Mouse (Mus musculus) frontal cortex, postnatal 10 days (tissue): ENCODE data around the gene Ak2.

Source experiments
- DNase-seq, 2 experiments: peaks; one replicate each; pipeline ENCODE4 v3.0.0; 2022; ENCODE audit warnings: low spot score in 2 of 2, mixed read lengths in 1 of 2

Gene Ak2

DNA sequence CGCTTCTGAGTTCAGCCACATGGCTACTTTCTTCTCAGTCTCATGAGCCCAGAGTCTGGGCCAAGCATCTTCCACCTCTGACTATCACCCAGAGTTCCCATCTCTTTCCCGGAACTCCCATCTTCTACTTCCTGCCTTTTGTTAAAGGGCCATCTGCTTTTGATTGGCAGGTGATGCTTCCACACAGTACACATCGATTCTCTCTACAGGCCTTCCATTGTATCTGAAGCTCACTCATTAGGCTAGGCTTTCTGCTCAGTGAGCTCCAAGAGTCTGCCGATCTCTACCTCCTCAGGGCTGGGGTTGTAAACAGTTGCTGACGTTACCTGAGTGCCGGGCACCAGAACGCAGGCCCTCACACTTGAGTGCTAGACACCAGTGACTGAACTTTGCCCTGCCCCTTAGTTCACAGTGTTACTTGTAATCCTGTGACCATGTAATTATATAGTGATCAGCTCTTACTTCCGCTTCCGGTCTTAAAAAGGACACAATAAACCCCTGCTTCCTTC is at the start of gene Ak2:
Gene Ak2 (plus strand): TSS at position 459 of the 509 bp plus-strand sequence.
- DNase-seq, result no peak

DNA sequence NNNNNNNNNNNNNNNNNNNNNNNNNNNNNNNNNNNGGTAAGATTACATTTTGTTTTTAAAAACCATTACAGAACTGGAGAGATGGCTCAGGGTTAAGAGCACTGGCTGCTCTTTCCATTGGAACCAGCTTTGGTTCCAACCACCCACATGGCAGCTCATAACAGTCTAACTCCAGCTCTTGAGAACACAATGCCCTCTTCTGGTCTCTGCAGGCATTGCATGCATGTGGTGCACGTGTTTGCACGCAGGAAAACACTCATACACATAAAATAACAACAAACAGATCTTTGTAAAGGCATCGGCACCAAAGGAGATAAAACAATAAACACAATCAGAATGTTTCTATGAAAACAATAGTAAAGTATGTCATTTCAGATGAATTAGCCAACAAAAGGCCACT is 49.4 kb upstream of the Ak2 start:
- DNase-seq, result no peak

DNA sequence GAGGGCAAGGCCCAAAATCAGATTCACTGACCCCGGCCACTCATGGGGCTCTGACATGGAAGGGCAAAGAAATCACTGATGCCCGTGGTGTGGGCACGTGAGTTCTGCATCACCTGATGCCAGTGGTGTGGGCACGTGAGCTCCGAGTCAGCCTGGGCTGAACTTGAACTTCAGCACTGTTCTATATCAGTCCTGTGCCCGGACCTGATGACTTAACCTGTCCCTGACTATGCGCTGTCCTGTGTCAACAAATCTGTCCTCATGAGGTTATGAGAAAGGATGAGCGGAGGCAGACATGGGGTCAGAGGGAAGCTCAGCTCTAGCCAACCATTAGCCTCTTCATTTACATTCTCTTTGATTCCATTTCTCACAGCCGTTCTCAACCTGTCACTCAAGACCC is 45.0 kb upstream of the Ak2 start:
- DNase-seq, result no peak

DNA sequence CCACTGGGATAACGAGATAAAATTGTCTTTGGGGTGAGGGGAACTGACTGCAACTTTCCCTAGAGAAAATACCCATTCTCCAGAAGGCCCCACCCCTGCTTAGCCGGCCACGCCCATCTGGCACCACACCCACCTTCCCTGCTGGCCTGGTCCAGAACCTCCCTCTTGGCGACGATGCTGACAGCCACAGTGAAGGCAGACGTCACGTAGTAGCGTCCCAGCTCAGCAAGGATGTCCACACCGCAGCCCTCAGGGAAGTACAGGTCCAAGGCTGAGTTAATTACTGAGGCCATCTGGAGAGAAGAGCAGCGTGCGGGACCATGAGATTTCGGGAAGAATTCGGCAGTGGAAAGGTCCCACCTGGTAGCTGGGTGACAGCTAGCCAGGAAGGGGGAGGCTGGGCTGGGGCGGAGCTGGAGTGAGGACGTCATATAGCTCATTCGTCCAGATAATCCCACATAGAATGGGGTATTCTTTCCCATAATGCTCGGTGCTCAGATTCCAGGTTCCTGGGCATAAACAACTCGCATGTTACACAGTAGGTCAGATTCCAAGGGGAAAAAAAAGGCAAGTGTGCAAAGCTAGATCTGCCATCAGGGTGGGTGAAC is 44.3 kb upstream of the Ak2 start:
- no peak for DNase-seq

- DNase-seq, result no peak
Observed at GRCm38 (mm10) chr4:128948137-128948674, 43.6 kb upstream of the Ak2 start.

DNA sequence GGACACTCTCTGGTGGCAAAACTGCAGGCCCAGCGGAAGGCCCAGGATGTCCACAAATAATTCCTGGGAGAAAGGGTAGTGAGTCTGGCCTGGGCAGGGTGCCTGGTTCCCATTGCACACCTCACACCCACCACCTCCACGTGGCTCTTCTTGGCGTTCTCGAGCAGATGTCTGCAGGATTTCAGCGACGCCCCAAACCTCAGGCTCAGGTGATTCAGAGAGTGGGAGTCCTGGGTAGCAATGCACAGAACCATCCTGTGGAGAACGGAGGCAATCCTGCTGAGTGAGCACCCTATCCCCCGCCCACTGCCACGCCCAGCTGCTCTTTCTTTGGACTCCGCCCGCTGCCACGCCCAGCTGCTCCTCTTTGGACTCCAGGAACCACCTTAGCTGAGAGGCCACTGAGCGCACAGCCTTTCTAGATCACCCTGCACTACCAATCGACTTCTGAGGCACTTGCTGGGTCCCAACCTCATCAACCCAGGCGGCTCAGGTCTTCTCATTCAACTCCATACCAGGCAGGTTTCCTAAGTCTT is 42.2 kb upstream of the Ak2 start:
- no peak for DNase-seq

GRCm38 (mm10) chr4:128950461-128950860 is 41.3 kb upstream of the Ak2 start:
- no peak for DNase-seq

DNA sequence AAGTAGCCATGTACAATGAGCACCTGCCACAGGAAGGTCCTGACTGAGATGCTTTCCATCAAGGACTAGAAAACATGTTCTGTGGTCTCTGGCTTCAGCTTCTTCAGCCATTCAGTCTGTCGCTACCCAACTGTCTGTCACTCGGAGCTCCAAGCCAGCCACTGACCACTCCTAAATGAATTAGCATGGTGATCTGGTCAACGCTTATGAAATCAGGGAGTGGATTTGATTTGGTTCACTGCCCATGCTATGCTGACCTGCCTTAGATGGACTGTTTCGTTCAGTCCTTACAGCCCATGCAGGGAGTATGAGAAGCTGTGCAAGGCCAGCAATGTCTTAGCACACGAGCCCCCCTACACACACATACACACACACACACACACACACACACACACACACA is 37.9 kb upstream of the Ak2 start:
- DNase-seq, result no peak

- no peak for DNase-seq
Observed at GRCm38 (mm10) chr4:128957155-128957911, 34.4 kb upstream of the Ak2 start.

DNA sequence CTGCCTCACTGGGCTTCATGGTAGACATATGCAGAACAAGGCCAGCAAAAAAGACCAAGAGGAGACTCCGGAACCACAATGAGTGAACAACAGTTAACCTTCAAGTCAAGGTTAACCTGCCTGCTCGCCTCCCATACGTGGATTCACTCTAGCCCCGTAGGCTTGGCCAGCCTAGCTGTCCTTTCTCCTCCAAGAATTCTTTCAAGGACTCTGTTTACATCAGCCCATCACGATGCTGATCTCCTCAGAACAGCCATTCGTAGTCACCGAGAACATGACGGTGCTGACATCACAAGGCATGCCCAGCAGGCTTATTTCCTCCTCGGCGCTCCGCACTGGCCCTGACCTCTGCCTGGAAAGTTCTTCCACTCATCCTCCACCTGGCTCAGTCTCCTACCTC is 33.6 kb upstream of the Ak2 start:
- no peak for DNase-seq

DNA sequence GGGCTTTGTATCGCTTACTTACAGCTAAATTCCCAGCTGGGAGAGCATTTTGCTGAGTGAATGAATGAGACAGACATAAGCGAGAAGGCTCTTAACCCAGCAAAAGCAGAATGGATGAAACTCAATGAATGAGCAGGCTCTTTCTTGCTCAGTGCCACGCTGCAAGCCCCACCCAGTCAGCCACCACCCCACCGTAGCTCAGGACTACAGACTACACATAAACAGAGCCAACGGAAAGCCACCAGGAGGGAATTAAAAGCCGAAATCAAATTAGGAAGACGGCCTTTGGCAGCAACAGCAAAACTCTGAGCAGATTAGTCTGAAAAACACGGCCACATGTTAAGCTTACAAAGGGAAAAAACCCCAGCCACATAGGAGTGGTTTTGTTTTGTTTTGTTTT is 32.9 kb upstream of the Ak2 start:
- no peak for DNase-seq

DNA sequence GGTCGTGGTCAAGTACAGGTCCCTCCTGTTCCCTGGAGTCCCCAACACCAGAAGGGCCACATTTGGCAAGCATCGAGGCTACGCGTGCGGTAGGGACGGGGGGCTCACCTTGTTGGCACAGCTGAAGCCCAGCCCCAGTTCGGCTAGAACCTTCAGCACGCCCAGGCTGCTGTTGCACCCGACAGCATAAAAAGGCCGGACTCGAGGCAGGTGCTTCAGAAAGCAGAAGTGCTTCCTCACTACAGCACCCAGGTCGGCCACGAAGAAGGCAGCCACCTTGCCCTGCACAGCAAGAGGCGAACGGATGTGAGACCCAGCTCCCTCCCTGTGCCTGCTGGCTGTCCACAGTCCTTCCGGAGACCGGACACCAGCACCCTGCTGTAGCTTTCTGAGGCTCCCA is 32.1 kb upstream of the Ak2 start:
- DNase-seq, result no peak

DNA sequence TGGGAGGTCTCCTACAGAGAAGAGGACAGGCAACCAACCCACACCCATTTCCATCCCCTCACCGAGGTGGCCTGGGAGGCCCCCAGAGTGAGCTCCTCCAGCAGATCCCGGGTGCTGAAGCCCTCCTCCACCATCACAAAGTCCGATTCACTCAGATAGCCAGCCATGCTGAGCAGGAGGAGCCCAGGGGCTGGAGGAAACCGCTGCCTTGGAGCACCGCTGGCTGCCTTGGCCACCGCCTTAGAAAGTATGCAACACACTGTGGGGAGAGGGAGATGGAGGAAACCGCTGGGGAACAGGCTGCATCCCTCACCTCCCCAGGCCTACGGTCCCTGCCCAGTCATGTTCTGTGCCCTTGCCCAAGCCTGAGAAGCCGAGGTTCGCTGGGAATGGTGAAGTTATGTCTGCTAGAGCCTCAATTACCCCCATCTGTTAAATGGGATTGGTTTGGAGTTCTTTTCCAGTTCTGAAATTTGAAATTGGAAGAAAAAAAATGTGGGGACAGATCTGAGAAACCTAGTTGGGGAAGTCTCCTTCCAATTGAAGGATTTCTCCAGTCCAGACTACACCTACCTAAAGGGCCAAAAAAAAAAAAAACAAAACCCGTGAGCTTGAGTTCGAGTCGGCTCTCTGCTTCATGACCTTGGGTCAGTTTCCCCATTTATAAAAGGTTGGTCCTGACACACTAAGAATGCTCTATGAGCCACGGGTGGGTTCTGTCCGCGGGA is 30.3 kb upstream of the Ak2 start:
- DNase-seq, result no peak

DNA sequence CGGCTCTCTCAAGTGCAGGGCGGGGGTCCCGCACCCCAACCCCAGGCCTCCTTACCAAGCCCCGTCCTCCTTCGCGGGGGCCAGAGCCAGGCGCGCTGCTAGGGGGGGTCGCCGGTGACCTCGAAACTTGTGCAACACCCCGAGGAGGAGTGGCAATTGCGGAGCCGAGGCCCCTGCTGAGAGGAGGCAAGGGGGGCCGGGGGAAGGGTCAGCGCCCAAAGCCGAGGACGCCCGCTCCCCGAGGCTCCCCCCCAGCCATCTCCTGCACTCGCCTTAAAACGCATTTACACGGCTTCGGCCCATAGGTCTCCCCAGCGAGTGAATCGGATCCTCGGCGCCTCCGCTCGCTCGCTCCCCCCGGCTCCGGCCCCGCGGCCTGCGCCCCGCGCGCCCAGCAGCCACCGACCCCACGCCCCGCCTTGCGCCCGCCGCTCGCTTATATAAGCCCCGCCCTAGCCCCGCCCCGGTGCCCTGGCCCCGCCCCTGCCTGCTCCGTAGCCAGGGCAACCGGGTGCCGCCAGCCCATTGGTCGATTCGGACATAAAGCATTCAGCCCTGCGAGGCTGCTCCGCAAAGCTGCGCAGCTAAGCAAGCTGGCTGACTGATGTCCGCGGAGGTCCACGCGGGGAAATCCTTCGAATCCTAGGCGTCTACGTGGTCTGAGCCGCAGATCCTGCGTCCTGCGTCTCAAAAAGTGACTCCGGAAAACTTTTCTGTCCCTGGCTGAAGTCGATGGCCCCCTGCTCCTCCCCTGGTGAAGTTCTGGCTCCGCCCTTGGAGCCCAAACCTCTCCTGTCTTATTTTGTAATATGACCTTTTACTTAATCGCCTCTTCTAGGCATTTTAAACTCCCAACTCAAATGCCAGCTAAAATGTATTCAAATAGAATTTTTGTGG is 29.5 kb upstream of the Ak2 start, which contains the start of gene Azin2:
Gene Azin2 (minus strand): TSS at position 414 of the 897 bp plus-strand sequence.
- peak; percentile 87 to 91 for DNase-seq

GRCm38 (mm10) chr4:128962926-128963290 is 28.9 kb upstream of the Ak2 start:
- no peak for DNase-seq

DNA sequence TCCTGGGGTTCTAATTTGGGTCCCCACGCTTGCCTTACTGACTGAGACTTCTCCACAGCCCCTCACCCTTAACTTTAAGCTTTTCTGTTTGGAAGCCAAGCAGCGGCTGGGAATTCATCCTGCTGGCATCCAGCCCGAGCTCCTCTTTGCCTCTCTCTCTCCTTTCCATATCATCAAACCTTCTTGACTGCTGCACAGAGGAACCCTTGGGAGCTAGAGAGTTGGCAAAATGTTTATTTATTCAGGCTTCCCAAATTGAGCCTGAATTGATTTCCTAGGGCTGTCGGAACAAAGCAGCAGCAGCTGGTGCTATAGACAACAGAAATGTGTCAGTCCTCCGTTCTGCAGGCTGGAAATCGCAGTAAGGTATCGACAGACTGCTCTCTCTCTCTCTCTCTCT is 25.0 kb upstream of the Ak2 start:
- no peak for DNase-seq

DNA sequence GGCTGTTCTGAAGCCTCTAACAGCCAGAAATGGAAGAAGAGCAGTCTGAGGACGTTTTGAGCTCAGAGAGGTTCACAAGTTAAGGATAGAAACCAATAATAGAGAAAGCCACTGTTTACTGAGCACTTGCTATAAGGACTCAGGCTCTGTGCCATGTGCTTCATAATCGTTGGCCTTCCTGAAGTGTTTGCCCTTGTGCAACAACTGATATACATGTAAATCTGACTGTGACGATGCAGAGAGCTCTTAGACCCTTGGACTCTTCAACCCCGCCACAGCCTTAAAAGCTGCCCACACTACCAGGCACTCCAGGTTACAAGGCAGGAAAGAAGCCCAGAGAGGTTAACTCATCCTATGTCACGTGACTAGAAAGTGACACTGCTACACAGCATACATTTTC is 22.7 kb upstream of the Ak2 start:
- no peak for DNase-seq

GRCm38 (mm10) chr4:128969607-128970416 is 21.9 kb upstream of the Ak2 start:
- DNase-seq, result no peak

- DNase-seq, result no peak
Observed at GRCm38 (mm10) chr4:128970417-128970807, 21.3 kb upstream of the Ak2 start.

DNA sequence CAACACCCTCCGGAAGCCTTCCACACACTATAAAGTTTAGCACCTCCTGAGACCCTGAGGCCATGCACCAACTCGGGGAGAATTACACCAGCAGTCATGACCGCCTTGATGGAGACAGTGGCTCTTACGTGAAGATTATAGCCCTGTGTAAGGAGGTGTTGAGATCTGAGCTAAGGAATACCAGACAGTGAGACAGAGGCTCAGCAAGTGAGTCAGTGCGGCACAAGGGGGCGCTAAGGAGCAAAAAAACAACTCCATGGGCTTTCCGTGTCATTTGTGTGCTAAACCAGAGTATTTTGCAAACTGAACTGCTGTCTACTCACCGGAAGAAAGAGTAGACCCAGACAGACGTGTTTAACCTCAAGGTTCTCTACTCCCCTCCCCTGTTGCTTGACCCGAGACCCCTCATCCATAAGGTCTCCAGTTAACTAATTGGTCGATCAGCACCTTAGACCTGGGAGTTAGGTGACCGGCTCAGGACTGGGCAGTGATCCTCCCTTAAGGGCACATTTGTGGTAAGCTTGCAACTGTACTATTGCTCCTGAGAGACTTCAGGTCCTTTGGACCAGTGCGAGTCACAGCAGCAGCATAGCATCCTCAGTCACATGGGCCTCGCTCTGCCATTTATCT is 20.6 kb upstream of the Ak2 start:
- DNase-seq, result peak in 1 of 2 experiments; percentile 60
